Mouse (Mus musculus): Measurements from ENCODE around the gene Slc25a31. TPM values are rescaled to one million over a fixed set of nuclear protein-coding genes. Genes with fewer than 3 reads are reported as not detected.

The Slc25a31 gene
- total RNA-seq (2014; fragmentation: Nextera tagmentation) (not detected in 2 replicates), total RNA-seq (2017) (not detected in 2 replicates)

DNA sequence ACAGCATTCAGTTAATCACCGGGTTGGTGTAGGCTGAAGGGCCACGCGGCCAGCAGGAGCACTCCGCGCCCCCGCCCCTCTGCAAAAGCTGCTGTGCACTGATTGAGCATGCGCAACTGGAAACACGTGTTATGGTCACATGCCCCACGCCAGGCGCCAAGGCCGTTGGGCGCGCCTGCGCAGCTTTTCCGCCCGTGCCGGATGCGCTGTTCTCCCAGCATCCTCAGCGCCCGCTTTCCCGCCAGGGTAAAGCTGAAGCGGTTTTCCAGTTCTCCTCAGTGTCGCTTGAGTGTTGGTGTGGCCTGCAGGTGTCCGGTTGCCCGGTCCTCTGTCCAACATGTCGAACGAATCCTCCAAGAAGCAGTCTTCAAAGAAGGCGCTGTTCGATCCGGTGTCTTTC lies at the start of gene Slc25a31:
Gene Slc25a31, plus strand, starts transcription at position 201 of the 400 bp plus-strand sequence.
- ATAC-seq (replicated peaks; ENCODE audit: poor library complexity, severe bottlenecking), result no peak

DNA sequence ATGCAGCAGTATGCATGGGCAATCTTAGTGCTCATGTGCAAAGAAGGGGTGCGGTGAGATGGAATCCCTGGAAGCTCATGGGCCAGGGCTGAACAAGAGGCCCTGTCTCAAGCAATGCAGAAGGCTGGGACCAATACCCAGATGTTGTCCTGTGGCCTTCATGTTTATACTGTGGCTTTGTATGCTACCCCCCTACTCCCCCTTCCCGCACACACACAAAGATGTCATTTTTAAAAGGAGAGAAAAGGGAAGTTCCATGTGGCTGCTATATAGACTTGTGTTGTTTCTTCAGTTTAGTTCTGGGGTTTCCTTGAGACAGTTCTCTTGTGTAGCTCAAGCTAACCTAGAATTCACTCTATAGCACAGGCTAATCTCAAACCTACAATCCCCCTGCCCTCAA lies 48.4 kb upstream of the Slc25a31 start:
- ATAC-seq (replicated peaks; ENCODE audit: poor library complexity, severe bottlenecking), result peak; percentile 37

DNA sequence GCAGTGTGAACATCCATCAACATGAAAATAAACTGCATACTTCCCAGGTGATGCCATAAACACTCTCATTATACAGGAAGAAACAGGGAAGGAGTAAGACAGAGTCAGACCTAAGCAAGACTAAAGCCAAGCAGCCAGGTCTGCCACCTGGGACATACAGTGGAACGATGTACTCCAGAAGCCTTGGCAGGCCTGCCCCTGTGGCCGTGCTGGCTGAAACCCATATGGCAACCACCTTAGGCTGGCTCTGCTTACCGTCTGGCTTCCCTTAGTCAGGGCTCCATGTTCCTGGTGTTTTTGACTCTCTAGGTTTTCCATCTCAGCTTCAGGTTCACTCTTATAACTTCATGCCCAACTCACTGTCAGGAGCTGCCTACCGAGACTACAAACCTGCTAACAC lies 42.5 kb upstream of the Slc25a31 start:
- ATAC-seq (replicated peaks; ENCODE audit: poor library complexity, severe bottlenecking), result no peak

DNA sequence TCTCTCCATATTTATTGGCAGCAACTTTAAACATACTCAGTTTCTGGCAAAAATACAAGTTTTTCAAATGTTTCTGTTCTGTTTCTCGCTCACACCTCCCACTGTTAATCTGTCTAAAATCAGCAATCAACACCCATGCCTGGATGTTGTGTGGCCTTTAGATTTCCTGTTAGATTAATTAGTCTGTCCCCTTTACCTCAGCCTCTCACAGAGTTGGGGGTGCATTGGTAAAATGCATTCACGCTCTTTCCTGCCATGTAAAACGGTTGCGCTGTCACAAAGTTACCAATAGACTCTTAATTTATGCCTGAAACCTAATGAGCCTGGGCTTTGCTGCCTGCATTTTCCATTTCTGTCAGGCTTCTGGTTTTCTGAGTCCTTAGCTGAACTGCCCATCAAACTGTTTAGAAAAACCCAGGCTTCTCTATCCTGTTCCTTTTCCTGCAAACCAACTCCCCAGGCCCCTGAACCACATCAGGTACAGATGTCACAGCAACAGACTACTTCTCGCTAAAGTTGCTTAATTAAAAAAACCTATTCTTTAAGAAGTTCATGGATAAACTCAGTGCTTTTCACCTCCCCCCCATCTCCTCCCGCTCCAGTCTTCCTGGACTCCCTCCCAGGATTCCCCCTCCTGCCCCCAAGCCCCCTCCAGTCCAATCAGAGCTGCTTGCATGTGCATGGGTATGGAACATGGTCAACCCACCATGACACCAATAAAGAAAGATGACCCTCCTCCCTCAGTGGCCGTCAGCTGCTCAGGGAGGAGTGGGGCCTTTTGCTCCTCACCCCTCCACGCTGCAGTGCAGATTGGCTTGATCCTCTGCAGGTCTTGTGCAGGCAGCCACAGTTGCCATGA lies 41.6 kb upstream of the Slc25a31 start:
- ATAC-seq (replicated peaks; ENCODE audit: poor library complexity, severe bottlenecking), result no peak

DNA sequence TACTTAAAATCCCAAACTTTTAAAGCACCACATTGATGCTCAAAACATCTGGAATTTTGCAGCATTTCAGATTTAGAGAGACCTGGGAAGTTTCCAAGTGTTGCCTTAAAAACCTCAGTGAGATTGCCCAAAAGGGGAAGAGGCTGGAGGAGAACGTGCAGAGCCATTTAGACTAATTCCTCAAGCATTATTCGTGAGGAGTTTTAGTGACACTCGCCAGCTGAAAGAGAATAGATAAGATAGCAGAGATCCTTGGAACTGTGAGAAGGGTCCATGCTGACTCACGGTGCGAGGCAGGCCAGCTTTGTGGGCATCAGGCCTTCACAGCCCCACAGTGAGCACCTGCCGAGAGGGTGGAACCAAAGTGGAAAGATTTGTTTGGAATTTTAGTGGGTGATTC lies 39.8 kb upstream of the Slc25a31 start:
- ATAC-seq (replicated peaks; ENCODE audit: poor library complexity, severe bottlenecking), result no peak

DNA sequence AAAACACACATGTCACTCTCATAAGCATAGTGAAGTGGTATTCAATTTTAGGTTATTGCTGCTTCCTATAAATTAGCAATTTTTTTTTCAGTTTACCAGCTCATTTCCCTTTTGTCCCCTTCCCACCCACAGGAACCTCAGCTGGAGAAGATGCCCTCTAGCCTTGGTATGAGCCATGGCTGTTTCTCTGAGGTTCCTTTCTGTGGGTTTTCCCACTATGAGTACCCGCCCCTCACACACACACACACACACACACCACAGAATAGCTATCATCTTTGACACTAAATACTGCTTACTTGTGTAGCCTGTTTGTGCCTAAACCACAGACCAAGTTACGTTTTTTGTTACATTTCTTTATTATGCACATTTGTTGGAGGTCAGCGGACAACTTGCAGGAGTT lies 39.3 kb upstream of the Slc25a31 start:
- peak; percentile 47; the same call in 1 of the 2 replicates for ATAC-seq (replicated peaks; ENCODE audit: poor library complexity, severe bottlenecking)

DNA sequence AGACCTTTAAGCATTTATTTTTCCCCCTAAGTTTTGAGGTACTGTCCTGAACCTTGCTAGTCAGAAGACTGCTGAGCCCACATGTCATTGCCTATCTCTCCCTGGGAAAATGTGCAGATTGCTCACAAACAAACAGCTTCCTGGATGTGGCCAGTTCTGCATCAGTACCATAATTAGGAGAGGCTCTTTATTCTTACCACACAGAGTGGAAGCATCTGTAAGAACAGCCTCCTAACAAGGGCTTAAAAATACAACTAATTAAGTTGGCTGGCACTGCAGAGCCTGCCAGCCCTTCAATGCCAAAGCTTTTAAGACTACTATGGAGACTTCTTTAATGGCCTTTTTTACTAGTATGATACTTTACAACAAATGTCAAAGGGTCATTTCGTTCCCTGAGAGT lies 35.1 kb upstream of the Slc25a31 start:
- no peak for ATAC-seq (replicated peaks; ENCODE audit: poor library complexity, severe bottlenecking)

DNA sequence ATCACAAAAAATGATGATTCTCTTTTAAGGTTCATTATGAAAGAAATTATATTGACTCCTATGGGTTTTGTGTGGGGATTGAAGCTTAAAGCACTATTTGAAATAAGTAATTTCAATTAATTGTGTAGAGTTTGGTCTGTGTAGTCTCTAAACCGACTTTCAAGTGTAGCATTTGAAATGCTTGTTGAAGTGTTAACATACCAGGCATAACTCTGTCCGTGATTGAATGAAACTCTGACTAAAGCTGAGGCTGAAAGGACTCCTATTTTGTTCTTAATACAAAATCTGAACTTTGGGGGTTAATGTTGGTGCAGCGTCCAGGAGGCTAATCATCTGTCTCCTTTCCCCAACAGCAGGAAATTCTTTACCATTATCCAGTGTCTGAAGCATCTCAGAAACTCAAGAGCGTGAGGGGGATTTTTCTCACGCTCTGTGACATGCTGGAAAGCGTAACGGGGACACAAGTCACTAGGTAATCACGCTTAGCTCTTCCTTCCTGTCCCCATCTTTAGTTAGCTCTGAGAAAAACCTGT lies 33.7 kb upstream of the Slc25a31 start:
- ATAC-seq (replicated peaks; ENCODE audit: poor library complexity, severe bottlenecking), result no peak

DNA sequence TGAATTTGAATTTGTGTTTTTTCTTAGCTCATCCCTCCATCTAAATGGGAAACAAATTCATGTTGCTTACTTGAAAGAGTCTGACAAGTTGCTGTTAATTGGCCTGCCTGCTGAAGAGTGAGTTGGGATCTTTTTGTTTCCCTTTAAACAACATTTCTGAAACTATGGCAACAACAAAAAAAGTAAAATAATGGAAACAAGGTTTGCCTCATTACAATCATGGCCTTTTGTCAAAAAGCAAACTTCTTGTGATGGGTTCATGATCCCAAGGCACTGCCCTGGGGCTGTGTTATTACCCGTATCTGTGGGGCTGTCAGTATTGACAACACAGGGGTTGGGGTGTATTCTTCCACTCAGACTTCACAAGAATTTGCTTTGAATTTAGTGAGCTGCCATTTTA lies 29.8 kb upstream of the Slc25a31 start:
- ATAC-seq (replicated peaks; ENCODE audit: poor library complexity, severe bottlenecking), result no peak

DNA sequence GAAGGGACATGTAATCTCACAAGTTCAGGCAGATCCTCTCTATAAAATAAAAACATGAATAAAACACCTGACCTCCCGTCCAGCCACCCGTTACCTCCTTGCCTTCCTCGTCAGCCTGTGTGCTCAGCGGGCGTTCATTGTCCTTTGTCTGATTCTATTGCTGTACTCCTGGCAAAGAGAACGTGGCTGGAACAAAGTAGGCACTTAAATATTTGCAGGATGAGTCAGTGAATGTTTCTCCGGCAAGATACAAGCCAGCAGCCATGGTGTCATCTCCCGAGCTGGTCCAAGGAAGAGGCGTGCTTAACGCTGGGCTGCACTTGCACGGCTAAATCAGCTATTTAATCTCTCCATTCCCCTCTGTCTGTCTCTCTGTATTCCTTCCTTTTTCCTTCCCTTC lies 26.3 kb upstream of the Slc25a31 start:
- no peak for ATAC-seq (replicated peaks; ENCODE audit: poor library complexity, severe bottlenecking)

DNA sequence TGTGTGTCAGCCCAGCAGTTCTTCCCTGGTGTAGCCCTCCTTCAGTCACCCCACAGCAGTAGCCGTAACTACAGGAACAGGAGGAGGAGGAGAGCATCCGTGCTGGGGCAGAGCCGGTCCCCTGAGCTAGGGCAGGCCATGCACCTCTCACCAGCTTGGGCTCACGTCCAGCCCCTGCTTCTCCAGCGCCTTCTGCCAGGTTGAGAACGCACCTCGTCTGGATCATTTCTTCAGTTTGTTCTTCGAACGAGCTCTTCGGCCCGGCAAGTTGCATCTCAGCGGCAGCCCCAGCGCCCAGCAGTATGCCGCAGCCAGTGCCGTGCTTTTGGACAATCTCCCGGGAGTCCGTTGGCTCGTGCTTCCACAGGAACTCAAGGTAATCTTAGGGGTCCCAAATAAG lies 25.5 kb upstream of the Slc25a31 start:
- ATAC-seq (replicated peaks; ENCODE audit: poor library complexity, severe bottlenecking), result no peak

DNA sequence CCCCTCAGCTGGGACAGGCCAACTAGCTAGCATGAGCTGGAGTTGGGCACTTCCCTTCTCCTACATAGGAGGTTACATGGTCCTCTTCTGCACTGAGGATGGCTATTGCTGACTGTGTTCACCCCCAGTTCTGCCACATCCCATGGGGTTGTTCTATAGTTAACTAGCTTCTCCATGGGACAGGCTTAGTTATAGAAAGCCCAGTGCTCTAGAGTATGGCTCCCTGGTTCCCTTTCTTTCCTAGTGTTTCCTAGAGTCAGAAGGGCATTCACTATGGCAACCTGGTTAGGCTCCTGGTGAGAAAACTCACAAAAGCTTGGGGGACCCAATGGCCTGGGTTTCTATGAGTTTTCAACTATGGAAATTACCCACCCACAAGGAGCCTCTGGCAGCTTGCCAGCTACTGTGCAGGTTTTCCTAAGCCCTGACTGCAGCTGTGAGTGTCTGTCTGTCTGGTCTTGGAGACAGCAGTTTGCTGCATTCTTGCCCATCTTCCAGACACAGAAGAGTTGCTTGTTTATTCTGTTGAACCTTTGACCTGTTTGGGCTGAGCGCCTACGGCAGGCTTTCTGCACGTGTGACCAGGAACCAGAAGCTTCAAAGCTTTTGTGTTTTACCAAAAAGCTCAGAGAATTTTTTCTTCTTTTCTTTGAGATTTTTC lies 22.7 kb upstream of the Slc25a31 start:
- ATAC-seq (replicated peaks; ENCODE audit: poor library complexity, severe bottlenecking), result no peak

DNA sequence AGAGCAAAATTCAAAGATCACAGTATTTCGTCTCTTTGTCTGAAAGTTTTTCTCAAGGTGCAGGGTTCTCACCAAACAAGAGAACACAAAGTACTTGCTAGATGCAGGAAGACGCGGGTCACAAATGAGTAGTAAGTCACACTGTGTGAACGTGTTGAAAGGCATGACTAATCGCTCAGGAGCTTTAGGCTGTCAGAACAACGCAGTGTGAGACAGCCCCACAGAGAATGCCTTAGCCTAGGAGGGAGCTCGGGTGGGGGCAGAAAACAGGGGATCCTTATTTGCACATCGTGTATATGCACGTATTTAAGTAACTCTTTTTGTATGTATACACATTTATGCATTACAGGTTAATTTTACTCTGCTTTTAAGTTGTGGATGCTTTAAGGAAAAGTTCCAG lies 21.8 kb upstream of the Slc25a31 start:
- ATAC-seq (replicated peaks; ENCODE audit: poor library complexity, severe bottlenecking), result no peak

DNA sequence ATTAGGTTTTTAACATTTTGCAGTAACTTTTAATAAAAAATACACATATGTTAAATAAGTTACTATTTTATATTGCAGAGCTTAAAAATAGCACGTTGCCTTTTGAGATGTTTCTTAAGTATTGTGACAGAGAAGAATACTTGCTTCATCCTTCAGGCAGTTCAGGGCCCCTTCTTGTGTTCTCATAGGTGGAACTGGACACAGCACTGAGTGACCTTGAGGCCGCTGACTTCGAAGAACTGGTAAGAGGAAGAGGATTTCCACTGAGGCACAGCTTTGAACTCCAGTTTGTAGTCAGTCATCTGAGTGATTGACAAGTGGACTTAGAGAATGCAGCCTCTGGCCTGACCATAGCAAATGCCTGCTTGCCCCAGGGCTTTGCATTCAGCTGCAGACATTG lies 21.1 kb upstream of the Slc25a31 start:
- ATAC-seq (replicated peaks; ENCODE audit: poor library complexity, severe bottlenecking), result peak; percentile 44; the same call in 1 of the 2 replicates

DNA sequence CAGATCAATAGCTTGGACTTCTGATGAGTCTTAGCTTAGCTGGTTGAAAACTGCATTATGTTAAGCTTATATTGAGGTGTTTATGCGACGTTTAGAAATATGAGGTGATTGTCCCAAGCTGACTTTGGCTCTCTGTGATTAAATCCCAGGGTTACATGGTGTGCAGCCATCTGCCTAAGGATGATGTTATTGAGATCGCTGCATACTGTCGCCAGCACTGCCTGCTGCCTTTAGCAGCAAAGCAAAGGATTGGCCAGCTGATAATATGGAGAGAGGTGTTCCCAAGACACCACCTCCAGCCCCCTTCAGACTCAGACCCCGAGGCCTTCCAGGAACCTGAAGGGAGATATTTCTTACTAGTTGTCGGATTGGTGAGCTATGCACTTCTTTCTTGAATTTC lies 17.1 kb upstream of the Slc25a31 start:
- ATAC-seq (replicated peaks; ENCODE audit: poor library complexity, severe bottlenecking), result no peak

DNA sequence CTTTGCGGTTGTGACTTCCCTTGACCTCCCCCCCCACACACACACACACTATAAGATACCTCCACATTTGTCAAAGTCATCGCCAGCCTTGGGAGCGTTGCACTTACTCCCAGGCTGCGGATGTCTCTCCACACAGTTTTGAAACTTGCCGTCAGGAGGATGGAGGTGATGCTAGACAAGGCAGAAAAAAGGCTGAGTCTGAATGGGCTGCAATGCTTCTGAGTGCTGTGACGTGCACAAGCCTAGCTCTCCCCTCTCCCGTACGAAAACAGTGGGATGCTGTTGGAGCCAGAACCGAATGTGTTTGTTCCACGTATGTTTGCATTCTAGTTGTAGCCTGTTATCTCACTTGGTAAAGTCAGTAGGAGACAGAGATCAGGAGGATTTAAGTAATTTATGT lies 15.2 kb upstream of the Slc25a31 start:
- no peak for ATAC-seq (replicated peaks; ENCODE audit: poor library complexity, severe bottlenecking)

DNA sequence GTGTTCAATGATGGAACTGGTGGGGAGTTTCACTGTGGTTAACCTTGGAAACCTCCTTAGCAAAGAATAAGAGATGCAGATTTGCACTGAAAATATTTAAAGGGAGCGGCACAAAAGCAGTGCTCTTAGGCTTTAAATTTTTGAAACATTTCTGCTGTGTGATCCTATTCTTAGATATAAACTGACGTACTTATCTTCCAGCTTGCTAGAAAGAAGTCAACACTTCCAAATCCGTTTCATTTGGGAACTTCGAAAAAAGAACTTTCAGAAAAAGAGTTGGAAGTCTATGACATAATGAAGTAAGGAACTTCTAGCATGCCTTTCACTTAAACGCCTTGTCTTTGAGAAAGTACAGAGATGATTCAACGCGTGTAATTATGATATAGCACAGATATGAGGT lies 14.7 kb upstream of the Slc25a31 start:
- no peak for ATAC-seq (replicated peaks; ENCODE audit: poor library complexity, severe bottlenecking)

DNA sequence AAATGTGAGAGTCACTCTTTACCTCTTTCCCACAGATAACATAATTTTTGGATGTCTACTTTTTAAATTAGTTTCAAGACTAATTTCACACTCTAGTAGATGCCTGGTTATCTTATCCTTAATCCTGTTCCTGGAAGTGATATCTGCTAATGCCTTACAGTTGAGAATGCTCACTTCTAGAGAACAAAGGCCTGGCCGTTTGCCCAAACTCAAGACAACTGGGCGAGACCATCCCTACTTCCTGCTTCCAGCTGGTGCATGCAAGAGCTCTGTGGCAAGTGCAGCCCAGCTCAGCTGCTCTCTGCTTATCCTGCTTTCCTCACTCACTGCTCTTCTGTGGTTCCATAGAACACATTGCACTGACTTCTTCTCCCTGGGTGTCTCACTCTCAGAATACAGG lies 14.2 kb upstream of the Slc25a31 start:
- ATAC-seq (replicated peaks; ENCODE audit: poor library complexity, severe bottlenecking), result peak; percentile 91

DNA sequence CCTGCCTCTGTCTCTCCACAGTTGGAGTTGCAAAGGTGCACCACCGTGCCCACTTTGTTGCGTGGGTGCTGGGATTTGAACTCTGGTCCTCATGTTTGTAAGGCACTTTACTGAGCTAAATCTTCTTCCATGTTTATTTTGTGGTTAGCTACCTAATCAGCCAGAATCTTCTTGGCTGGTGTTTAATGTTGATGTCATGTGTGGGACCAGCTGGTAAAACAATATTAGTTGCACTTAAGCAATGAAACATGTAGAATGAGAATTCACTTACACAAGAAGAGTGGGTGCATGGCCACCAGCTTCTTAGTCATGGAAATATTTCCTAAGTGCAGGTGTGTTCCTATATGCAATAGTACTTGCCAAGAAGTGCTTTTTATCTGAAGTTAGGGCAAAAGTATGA lies 13.5 kb upstream of the Slc25a31 start:
- no peak for ATAC-seq (replicated peaks; ENCODE audit: poor library complexity, severe bottlenecking)

DNA sequence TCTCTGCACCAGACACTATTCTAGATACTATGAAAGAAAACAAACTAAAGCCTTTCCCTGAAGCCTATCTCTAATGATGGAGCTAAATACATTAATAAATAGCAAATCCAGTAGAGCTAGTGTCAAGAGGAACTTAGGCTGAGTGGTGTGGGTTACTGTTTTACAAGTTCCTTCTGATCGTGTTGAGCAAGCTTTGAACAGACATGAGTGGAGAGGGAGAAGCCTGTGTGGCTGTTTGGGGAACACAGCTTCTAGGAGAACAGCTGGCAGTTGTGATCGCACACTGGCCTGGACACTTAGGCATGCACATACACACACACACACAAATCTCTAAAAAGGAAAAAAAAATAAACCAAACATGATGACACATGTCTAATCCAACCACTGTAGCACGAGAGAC lies 9.8 kb upstream of the Slc25a31 start:
- peak; percentile 76 for ATAC-seq (replicated peaks; ENCODE audit: poor library complexity, severe bottlenecking)

DNA sequence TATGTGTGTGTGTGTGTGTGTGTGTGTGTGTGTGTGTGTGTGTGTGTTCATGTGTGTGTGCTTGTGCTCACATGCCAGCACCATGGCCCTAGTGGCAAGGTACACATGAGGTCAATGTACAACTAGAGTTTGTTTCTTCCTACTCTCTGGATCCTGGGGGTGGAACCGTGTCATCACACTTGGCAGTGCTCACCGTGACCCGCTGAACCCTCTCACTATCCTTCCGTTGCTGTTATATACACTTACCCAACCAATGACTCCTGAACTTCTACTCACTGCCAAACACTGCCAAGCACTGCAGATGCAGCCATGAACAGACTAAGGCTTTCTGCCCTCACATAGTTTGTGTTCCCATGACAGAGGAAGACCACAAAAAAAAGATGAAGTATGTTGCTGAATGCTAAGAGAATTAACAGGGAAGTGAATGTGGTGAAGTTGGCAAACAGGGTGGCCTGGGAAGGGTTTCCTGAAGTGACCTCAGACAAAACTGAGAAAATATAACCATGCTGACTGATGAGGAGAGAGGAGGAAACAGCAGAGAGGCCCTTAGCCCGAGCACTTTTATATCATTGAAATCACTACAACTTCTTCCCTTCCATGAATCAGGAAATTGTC lies 3.7 kb upstream of the Slc25a31 start:
- ATAC-seq (replicated peaks; ENCODE audit: poor library complexity, severe bottlenecking), result peak; percentile 92

All from granulocyte monocyte progenitor cell, adult 5-6 weeks (primary cell).